Mouse (Mus musculus) layer of hippocampus, adult 11-12 months (tissue): ENCODE data around the gene Cd8a.

Experiments used
- DNase-seq: peaks from one replicate; pipeline ENCODE4 v3.0.0; 2022; ENCODE audit warnings: low spot score

Cd8a gene

DNA sequence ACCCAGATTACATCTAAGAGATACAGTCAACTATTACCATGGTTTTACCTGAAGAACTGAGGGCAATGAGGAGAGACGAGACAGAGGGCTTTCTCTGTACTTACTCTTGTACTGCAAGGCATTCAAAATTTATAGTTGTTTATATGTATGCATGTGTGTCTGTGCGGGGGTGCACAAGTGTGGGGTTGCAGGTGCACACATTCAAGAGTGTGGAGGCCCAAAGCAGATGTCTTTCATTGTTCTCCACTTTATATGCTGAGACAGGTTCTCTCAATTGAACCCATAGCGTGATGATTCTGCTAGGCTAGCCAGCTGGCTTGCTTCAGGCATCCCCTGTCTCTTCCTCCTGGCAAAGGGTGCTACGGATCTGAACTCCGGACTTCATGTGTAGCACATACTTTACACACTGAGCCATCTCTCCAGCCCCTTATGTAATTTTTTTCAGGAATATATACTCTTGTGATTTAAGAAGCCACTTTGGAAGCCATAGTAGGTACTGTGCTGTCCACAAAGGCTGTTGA, 2.1 kb upstream of the Cd8a start:
- DNase-seq = no peak

DNA sequence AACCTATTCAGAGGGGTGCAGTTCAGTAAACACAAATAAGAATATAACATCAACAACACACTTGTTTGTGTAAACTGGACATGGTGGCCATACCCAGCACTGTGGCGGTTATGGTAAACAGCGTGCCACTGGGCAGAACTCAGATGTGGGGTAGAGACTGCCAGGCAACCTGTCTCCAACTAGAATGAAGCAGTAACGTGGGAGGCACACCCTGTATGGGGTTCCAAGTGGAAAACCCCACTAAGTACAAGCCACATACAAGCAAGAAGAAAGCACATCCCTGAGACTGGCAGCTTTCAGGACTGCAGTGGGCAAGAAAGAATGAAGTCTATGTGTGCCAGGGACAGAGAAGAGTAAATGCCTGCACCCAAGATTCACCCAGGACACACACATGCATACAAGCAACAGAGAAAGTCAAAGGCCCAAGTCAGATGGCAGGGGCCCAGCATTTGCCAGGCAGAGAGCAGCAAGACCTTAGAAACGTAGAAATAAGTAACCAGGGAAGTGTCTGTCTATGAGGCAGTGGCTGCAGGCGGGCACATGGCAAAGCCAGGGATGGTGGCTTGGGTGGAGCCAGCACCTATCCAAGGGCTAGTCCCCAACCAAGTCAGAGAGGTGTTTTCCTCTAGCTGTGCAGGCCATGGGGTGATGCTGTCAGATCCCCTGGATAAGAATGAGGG, 1.0 kb upstream of the Cd8a start:
- no peak for DNase-seq

DNA sequence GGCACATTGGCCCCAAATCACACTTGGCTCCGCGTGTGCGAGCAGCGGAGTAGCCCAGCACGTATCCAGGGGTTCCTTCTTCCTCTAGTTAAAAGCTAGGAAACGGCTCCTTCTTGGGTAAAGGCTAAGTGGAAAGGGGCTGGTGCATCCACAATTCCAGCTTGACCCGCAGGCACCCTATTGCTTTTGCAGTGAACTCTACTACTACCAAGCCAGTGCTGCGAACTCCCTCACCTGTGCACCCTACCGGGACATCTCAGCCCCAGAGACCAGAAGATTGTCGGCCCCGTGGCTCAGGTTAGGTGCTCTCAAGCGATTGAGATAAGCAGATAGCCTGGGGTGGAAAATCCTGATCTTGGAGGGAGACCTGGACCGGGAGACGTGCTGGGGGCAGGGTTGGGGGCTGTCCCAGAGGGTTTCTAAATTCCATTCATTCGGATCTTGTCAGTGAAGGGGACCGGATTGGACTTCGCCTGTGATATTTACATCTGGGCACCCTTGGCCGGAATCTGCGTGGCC, 1.1 kb downstream of the Cd8a start:
- no peak for DNase-seq

DNA sequence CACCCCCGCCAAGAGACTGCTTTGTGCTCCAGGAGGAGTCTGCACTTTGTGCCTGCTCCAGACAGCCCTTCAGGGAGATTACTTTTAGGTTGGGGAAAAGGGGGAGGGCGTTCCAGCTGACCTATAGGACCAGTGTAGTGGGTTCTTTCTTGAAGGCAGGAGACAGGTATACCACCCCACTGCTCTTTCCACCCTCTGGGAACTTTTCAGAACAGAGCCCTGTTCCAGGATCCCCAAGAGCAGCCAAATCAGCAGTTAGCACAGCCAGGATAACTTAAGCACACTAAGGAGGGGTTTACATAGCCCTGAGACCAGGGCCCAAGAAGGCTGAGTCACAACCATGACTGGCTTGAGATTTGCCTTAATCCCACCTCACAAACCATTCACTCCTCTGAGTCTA, 1.7 kb downstream of the Cd8a start:
- no peak for DNase-seq

DNA sequence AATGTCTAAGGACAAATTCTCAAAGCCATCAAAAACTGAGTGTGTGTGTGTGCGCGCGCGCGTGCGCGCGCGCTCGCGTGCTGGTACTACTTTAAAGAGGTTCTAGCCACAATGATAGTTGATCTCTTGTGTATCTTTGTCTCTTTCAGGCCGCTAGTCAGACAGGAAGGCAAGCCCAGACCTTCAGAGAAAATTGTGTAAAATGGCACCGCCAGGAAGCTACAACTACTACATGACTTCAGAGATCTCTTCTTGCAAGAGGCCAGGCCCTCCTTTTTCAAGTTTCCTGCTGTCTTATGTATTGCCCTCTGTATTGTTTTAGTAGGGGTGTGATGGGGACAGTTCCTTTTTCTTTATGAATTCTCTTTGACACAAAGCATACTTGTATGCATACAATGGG, 3.5 kb downstream of the Cd8a start:
- no peak for DNase-seq

DNA sequence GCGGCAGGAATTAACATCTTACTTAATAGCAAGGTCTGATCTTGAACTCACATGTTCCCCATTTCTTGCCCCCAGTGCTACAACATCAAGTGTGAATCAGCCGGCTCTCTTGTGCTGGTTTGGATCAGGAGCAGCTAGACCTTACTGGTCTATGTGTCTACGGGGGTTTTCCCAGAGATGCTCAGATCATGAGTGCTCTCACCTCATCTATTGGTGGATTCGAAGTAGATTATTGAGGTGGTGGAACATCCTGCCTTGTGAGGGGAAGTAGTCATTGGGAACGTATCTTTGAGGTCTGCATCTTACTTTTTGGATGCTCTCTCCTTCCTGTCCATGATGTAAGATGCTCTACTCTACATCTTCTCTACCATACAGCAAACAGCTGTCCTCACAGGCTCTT, 8.4 kb downstream of the Cd8a start:
- no peak for DNase-seq

DNA sequence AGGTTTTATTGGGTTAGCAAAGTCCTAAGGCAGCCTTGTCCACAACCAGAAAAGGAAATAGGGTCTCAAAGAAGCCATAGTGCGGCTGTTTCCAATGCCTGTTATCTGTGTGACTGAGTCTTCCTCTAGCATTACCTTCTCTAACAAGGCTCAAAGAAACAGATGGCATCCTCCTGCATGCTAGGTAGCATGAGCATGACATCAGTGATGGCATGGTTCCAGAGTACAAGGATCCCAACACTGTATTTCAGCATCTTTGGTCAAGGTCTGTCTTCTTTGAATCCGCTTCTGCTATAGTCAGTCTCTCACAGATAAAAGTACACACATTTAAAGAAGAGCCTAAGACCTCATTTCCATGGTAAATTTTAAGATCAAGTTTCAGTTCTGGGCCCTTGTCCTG, 17.3 kb downstream of the Cd8a start:
- DNase-seq = no peak

DNA sequence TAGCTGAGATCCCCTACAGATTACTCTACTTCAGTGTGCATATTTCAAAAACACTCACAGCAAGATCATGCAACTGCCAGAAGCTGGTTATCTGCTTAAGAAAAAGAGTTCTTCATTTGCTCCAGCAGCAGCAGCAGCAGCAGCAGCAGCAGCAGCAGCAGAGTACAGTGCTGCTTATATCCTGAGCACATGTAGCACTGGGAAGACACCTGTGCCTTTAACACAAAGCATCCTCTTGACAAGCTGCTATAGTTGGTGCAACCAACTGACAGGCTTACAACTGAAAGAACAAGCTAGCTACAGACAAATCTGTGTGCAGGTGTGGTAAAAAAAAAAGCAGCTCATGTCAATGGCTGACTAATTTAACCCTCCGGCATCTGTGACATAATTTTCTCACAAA, 22.8 kb downstream of the Cd8a start:
- no peak for DNase-seq

DNA sequence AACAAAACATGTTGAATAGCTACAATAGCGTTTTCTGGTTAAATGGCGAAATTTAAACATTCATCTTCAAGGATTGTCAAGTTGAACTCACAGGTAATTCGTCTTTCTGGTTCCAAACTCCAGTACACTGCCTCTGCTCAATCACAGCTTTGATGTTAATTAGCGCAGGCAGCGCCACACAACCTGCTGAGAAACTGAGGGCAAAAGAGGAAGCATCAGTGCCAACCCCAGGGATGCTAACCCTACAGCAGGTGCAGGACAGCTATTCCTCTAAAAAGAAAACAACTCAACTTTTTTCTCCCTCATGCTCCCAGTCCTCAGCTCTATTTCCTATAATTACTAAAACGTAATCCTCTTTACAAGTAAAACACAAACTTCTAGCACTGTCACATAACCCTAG, 23.5 kb downstream of the Cd8a start:
- no peak for DNase-seq

DNA sequence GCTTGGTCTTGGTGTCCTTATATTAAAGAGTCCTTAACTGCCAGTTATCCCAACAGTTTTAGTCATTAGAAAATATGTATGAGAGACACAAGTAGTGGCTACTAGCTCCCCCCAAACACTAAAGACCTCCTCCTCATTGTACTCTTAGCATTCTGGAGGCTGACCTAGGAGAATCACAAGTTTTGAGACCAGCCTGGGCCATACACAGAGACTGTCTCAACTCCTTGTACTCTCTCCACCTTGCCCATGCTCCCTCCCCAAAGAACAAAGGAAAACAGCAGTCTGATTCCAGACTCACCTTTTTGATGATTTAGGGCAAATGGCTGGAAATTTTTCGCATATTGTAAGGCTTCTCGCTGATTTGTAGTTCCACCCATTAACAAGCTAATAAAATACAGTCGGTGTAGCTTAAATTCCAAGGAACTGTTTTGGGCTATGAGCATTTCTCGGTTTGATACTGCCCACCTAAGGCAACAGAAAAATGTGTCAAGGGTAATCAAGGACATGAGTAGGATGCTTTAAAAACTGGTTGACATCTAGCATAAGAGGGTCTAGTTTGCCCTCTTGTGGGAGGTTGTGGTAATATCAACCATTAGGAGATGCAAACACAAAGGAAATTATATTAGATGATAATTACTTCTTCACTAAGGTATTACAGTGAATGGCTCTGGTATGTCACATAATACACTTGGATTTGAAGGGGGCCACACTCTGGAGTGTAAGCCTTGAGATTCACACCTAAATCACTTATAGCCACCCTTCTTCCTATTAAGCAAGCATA, 25.8 kb downstream of the Cd8a start:
- DNase-seq = peak; percentile 63

DNA sequence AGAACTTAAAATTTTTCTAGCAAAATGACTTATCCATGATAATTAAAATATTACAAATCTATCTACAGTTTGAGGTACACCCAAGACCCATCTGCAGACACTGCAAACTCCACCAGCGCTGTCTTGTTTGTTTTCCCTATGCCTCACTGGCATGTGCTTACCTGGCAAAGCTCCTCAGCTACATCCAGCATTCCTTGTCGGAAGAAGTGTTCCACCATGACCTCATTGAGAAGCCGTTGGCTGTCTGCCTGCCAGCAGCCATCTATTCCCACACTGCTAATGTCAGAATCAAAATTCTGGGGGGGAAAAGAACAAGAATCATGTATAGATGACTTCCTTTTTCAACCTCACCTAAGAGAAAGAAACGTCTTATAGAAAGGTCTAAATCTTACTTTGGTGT, 41.4 kb downstream of the Cd8a start:
- no peak for DNase-seq

DNA sequence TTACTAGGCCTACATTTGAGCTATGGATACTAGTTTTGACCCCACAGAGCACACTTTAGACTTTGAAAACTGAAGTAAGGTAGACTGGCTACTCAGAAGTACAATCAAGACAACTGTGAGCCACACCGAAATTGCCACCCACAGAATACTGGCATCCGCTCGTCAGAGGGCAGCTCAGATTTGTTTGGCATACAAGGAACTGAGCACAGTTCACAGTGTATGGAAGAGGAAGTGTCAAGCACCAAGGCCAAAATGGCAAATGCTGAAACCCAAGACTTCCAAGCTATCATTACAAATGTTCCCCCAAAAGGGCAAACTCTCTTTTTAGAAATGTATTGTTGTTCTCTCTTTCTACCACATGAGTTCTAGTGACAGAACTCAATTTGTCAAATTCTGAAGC, 42.2 kb downstream of the Cd8a start:
- no peak for DNase-seq

DNA sequence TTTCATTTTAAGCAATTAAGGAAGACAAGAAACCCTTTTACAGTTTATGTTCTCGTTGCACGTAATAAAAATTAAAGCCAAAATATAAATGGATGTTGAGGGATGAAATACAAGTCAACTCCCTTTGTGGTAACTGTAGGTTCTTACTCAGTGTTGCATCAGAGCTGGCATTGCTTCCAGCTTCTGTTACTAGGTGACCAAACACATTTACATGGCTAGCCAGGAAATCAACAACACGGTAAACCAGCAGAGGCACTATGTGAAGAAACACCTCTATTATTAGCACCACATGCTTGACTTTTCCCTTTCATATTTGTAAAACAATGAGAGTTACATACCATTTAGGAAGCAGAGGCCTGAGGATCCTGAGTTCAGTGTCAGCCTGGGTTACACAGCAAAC, 45.6 kb downstream of the Cd8a start:
- no peak for DNase-seq

DNA sequence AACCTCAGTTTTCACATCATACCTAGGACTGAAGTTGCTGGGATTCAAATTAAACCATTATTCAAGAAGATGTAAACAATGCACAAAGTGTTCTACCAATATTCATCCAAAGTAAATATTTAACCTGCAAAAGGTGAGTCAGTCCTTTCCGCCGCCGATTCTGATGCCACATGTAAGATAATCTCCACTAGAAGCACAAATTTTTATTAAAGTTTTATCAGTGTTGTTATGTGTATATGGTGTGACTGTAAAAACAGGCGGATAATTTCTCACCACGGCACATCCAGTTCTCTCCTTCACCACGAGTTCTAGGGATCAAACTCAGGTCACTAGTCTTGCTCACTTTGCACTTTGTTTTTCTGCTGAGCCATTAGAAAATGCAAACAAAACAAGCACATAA, 47.6 kb downstream of the Cd8a start:
- no peak for DNase-seq

DNA sequence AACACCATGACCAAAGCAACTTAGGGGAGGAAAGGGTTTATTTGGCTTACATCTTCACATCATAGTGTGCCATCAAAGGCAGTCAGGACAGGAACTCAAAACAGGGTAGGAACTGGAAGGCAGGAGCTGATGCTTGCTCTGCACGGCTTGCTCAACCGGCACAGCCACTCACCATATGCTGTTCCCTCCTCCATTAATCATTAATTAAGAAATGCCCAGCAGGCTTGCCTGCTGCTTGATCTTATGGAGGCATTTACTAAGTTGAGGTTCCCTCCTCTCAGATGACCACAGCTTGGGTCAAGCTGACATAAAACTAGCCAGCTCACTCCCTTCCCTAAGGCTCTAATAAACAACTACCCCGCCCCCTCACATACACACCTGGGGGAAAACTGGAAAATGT, 48.9 kb downstream of the Cd8a start:
- no peak for DNase-seq

DNA sequence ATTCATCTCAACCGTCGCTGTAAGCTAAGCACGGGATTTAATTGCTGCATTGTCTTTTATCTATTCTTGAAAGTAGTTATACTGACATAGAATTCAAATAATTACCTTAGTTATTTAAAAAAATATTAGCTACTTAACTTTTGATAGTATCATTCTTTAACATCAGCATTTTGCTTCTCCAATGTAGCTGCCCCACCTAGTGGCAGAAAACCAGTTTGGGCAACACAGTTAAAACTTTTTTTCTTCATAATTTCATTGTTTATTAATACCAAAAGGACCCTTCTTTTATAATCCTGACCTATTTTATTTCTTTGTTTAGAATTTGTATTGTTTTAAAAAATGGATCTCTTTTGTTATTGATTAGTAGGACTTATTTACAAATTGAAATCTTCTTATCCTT, 49.9 kb downstream of the Cd8a start:
- no peak for DNase-seq

DNA sequence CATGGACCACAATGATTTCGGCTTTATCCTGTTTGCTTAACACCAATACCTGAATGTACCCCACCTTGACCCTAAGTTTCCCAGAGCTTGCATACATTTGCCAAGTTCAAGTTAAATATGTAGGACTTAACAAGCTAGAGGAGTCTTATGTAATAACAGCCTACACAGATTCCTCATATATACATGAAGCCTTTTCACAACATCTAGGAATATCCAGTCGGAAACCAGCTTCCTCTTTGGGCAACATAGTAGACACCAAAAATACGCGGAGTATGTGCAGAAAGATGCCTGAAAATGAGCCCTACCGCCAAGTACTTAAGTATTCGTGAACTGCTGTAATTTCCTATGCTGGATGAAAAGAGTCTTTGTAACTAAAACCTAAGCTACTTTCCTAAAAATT, 52.5 kb downstream of the Cd8a start:
- no peak for DNase-seq

DNA sequence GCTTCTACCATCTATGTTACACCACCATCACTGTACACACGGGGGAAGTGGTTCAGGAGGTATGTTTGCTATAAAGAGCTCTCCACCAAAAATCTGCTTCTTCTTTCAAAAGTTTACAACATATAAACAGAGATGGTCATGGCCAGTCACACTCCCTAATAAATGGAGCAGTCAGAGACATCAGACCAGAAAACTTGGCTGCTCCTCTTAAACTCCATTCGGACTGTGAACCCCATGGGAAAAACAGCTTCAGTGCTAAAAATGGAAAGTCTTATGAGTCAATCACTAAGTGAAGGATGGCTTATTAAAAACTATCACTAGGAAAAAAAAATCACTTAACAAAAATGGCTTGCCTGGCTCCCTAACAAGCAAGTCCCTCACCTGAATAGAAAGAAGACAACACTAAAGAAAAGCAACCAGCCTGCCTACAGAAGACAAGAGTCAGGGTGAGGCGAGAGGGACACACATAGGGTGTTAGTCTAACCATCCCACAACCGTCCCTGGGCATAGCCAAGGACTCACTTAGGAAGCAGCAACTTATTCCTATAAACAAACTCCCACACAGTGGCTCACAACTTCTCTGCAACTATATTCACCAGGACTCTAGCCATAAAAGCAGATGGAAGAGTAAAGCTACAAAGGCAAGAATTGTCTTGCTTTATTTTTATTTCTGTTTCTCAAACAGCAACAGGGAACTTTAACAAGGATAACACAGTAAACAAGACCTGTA, 54.9 kb downstream of the Cd8a start:
- DNase-seq = no peak
